Mouse (Mus musculus): ENCODE measurements around the gene Unc5c.

Unc5c gene

GRCm38 (mm10) chr3:141850141-141850540, 385.1 kb downstream of the Unc5c start:
- POLR2A ChIA-PET = interaction anchor here in 1 of 4 experiments (1.3 kb wide), 1 partner anchor 8 kb away, joined by 4 read pairs; no protein-coding TSS in a partner anchor
- CTCF ChIA-PET = no interaction called here

- CTCF ChIA-PET = interaction anchor here in 1 of 4 experiments (0.6 kb wide), 1 partner anchor 261 kb away, joined by 3 read pairs; no protein-coding TSS in a partner anchor
- POLR2A ChIA-PET = no interaction called here
These were observed 389.3 kb downstream of the Unc5c start for GRCm38 (mm10) chr3:141854339-141854738.

GRCm38 (mm10) chr3:141857123-141857522, 392.1 kb downstream of the Unc5c start:
- ChIA-PET POLR2A (no interaction called here), CTCF (interaction anchor here in 1 of 4 experiments (0.6 kb wide), 1 partner anchor 763 kb away, joined by 4 read pairs; no protein-coding TSS in a partner anchor)

GRCm38 (mm10) chr3:141862816-141863461, 397.9 kb downstream of the Unc5c start:
- CTCF ChIA-PET = interaction anchor here in 3 of 4 experiments (0.5 to 0.6 kb wide), 5 partner anchors 11 to 147 kb away, joined by 3 to 5 read pairs (median 3); no protein-coding TSS in a partner anchor
- POLR2A ChIA-PET = interaction anchor here in 1 of 4 experiments (1.3 kb wide), 1 partner anchor 18 kb away, joined by 4 read pairs; no protein-coding TSS in a partner anchor

GRCm38 (mm10) chr3:141871805-141872204, 406.8 kb downstream of the Unc5c start:
- ChIA-PET POLR2A (no interaction called here), CTCF (no interaction called here)

GRCm38 (mm10) chr3:141872337-141873042, 407.5 kb downstream of the Unc5c start:
- POLR2A ChIA-PET = no interaction called here
- CTCF ChIA-PET = no interaction called here

- ChIA-PET CTCF (no interaction called here), POLR2A (no interaction called here)
These were observed 417.5 kb downstream of the Unc5c start for GRCm38 (mm10) chr3:141882496-141882895.

GRCm38 (mm10) chr3:141884190-141884589, 419.2 kb downstream of the Unc5c start:
- POLR2A ChIA-PET = no interaction called here
- CTCF ChIA-PET = no interaction called here
